Mouse (Mus musculus) neural tube, embryonic 14.5 days (tissue): Measurements from ENCODE around the gene Prdm16. TPM values are rescaled to one million over a fixed set of nuclear protein-coding genes. Genes with fewer than 3 reads are reported as not detected.

Source experiments
- ATAC-seq: fragments of 200-750 bp; cut with Nextera tagmentation; 2 replicates; pipeline ENCODE4 v1.8.0; 2017; ENCODE audit warnings: low read depth, mild to moderate bottlenecking, moderate TSS enrichment, moderate library complexity
- H3K27ac ChIP-seq: fragments of 300-500 bp; sonication (generic); 2 replicates; pipeline ENCODE4 v1.5.1; 2014; ENCODE audit warnings: low read depth, mild to moderate bottlenecking, control low read depth, low read length, moderate library complexity, mixed read lengths
- H3K27me3 ChIP-seq: fragments of 300-500 bp; sonication (generic); 2 replicates; pipeline ENCODE4 v1.6.1; 2014; ENCODE audit warnings: low read length; ENCODE audit not compliant: control insufficient read depth, insufficient read depth
- H3K36me3 ChIP-seq: fragments of 300-500 bp; sonication (generic); 2 replicates; pipeline ENCODE4 v1.6.1; 2014; ENCODE audit warnings: low read length, mixed read lengths; ENCODE audit not compliant: control insufficient read depth, insufficient read depth
- H3K4me1 ChIP-seq: fragments of 300-500 bp; sonication (generic); 2 replicates; pipeline ENCODE4 v1.6.1; 2014; ENCODE audit warnings: low read length; ENCODE audit not compliant: control insufficient read depth, insufficient read depth
- H3K4me2 ChIP-seq: fragments of 300-500 bp; sonication (generic); 2 replicates; pipeline ENCODE4 v1.6.1; 2014; ENCODE audit warnings: mild to moderate bottlenecking, low read depth, low read length, control low read depth
- H3K4me3 ChIP-seq: fragments of 300-500 bp; sonication (generic); 2 replicates; pipeline ENCODE4 v1.5.1; 2014; ENCODE audit warnings: low read depth, low read length, control low read depth, mixed read lengths
- H3K9ac ChIP-seq: fragments of 300-500 bp; sonication (generic); replicated peaks from 2 replicates; pipeline ENCODE4 v1.6.1; 2014; ENCODE audit warnings: low read depth, mild to moderate bottlenecking, control low read depth, low read length, mixed read lengths
- H3K9me3 ChIP-seq: fragments of 300-500 bp; sonication (generic); 2 replicates; pipeline ENCODE4 v1.6.1; 2016; ENCODE audit warnings: low read length; ENCODE audit not compliant: control insufficient read depth
- WGBS: fragments of 180-500 bp; shearing (Covaris S2); extraction: QIAGEN DNeasy Blood & Tissue Kit; methylation state at CpG from one replicate; pipeline ENCODE4 v1.1.7; 2014; 5-methylcytosine and 5-hydroxymethylcytosine counted together
- polyA plus RNA-seq: library from polyadenylated mRNA; unstranded; fragments of >200 nt; fragmentation: Nextera tagmentation; extraction: Ambion mirVana; gene quantifications from 2 replicates; pipeline ENCODE4 v1.2.1, GENCODE M21; 2014

The Prdm16 gene
- polyA plus RNA-seq, 1 experiment from 2014 or later = 4.6 TPM

GRCm38 (mm10) chr4:154456265-154456822, 180.3 kb downstream of the Prdm16 start:
- no peak overlapping the region for H3K27ac ChIP-seq
- H3K4me1 ChIP-seq = no peaks in the 10 kb centered on the region
- H3K36me3 ChIP-seq = no peaks in the 10 kb centered on the region
- no peak overlapping the region for H3K4me2 ChIP-seq
- H3K27me3 ChIP-seq = peaks cover 8% of the 10 kb centered on the region
- H3K4me3 ChIP-seq = no peak overlapping the region
- H3K9ac ChIP-seq = no peak overlapping the region
- ATAC-seq = no peak
- WGBS = 40% methylated on average over 11 of the region's 11 CpGs
- H3K9me3 ChIP-seq = no peaks in the 10 kb centered on the region

GRCm38 (mm10) chr4:154450441-154450840, 186.2 kb downstream of the Prdm16 start:
- Histone ChIP-seq H3K9me3 (no peaks in the 10 kb centered on the region), H3K27ac (no peak overlapping the region), H3K27me3 (peaks cover 8% of the 10 kb centered on the region), H3K4me3 (no peak overlapping the region), H3K36me3 (no peaks in the 10 kb centered on the region), H3K4me1 (no peaks in the 10 kb centered on the region), H3K4me2 (no peak overlapping the region), H3K9ac (no peak overlapping the region)
- 92% methylated on average over 9 of the region's 9 CpGs for WGBS
- ATAC-seq = no peak

- ATAC-seq = no peak
- Histone ChIP-seq H3K4me1 (no peaks in the 10 kb centered on the region), H3K27ac (no peak overlapping the region), H3K4me3 (no peak overlapping the region), H3K27me3 (peaks cover 5% of the 10 kb centered on the region; the same call in 1 of the 2 replicates), H3K4me2 (no peak overlapping the region), H3K9ac (no peak overlapping the region), H3K36me3 (no peaks in the 10 kb centered on the region), H3K9me3 (no peaks in the 10 kb centered on the region)
- WGBS = 80% methylated on average over 4 of the region's 4 CpGs
These were observed 186.6 kb downstream of the Prdm16 start for GRCm38 (mm10) chr4:154450036-154450435.

GRCm38 (mm10) chr4:154449343-154449742, 187.3 kb downstream of the Prdm16 start:
- Histone ChIP-seq H3K36me3 (no peaks in the 10 kb centered on the region), H3K27ac (no peak overlapping the region), H3K27me3 (peaks cover 5% of the 10 kb centered on the region; the same call in 1 of the 2 replicates), H3K4me1 (no peaks in the 10 kb centered on the region), H3K4me3 (no peak overlapping the region), H3K4me2 (no peak overlapping the region), H3K9me3 (no peaks in the 10 kb centered on the region), H3K9ac (no peak overlapping the region)
- no peak for ATAC-seq
- WGBS = 29% methylated on average over 3 of the region's 3 CpGs

GRCm38 (mm10) chr4:154445721-154446120, 191.0 kb downstream of the Prdm16 start:
- Histone ChIP-seq H3K4me1 (no peaks in the 10 kb centered on the region), H3K9ac (no peak overlapping the region), H3K27ac (no peak overlapping the region), H3K9me3 (no peaks in the 10 kb centered on the region), H3K27me3 (peaks cover 5% of the 10 kb centered on the region; the same call in 1 of the 2 replicates), H3K36me3 (no peaks in the 10 kb centered on the region), H3K4me3 (no peak overlapping the region), H3K4me2 (no peak overlapping the region)
- WGBS = 70% methylated on average over 9 of the region's 9 CpGs
- ATAC-seq = no peak

GRCm38 (mm10) chr4:154442645-154443304, 193.9 kb downstream of the Prdm16 start:
- no peak overlapping the region for H3K4me3 ChIP-seq
- H3K4me1 ChIP-seq = no peaks in the 10 kb centered on the region
- no peak for ATAC-seq
- H3K9me3 ChIP-seq = no peaks in the 10 kb centered on the region
- H3K27ac ChIP-seq = no peak overlapping the region
- H3K27me3 ChIP-seq = peaks cover 2% of the 10 kb centered on the region; the same call in 1 of the 2 replicates
- WGBS = 63% methylated on average over 9 of the region's 9 CpGs
- no peaks in the 10 kb centered on the region for H3K36me3 ChIP-seq
- H3K9ac ChIP-seq = no peak overlapping the region
- H3K4me2 ChIP-seq = no peak overlapping the region

GRCm38 (mm10) chr4:154439455-154440052, 197.1 kb downstream of the Prdm16 start:
- Histone ChIP-seq H3K27ac (no peak overlapping the region), H3K36me3 (no peaks in the 10 kb centered on the region), H3K4me3 (no peak overlapping the region), H3K4me1 (no peaks in the 10 kb centered on the region), H3K4me2 (no peak overlapping the region), H3K9ac (no peak overlapping the region), H3K27me3 (peaks cover 2% of the 10 kb centered on the region; the same call in 1 of the 2 replicates), H3K9me3 (no peaks in the 10 kb centered on the region)
- 80% methylated on average over 14 of the region's 14 CpGs for WGBS
- no peak for ATAC-seq

- Histone ChIP-seq H3K4me2 (no peak overlapping the region), H3K9me3 (no peaks in the 10 kb centered on the region), H3K4me3 (no peak overlapping the region), H3K27me3 (peaks cover 2% of the 10 kb centered on the region; the same call in 1 of the 2 replicates), H3K9ac (no peak overlapping the region), H3K4me1 (no peaks in the 10 kb centered on the region), H3K27ac (no peak overlapping the region), H3K36me3 (no peaks in the 10 kb centered on the region)
- 66% methylated on average over 15 of the region's 15 CpGs for WGBS
- no peak for ATAC-seq
These were observed 198.1 kb downstream of the Prdm16 start for GRCm38 (mm10) chr4:154438610-154439009.

GRCm38 (mm10) chr4:154429770-154430169, 206.9 kb downstream of the Prdm16 start:
- no peaks in the 10 kb centered on the region for H3K27me3 ChIP-seq
- no peaks in the 10 kb centered on the region for H3K36me3 ChIP-seq
- WGBS = 72% methylated on average over 2 of the region's 2 CpGs
- no peak overlapping the region for H3K9ac ChIP-seq
- H3K27ac ChIP-seq = no peak overlapping the region
- ATAC-seq = no peak
- H3K4me2 ChIP-seq = no peak overlapping the region
- no peaks in the 10 kb centered on the region for H3K9me3 ChIP-seq
- H3K4me1 ChIP-seq = no peaks in the 10 kb centered on the region
- H3K4me3 ChIP-seq = no peak overlapping the region
